Mouse (Mus musculus) layer of hippocampus, adult 9-11 months (tissue): Measurements from ENCODE around the gene Pdia4.
"Not testable (repeated sequence)": the region's sequence is repeated elsewhere in the genome, so short reads cannot be mapped to it uniquely, and the experiment has no call there.

Experiments used
- DNase-seq: peaks from one replicate; pipeline ENCODE4 v3.0.0; 2022

Gene Pdia4

DNA sequence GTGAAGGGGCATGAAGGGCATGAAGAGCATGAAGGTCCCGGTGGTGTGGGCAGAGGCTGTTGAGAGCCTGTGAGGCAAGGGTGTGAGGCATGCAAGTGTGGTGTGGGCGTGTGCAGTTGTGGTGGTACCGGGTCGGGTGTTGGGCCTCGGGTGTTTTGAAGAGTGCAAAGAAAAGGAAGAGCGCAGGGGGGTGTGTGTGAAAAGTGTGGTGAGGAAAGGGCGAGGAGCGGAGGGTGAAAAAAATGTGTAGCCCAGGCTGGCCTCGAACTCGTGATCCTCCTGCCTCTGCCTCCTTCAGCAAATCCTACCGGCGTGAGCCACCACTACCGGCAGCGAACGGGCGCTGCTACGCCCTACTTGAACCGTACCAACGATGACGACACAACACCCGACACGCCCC, 55.8 kb downstream of the Pdia4 start:
- not testable (repeated sequence) for DNase-seq

DNA sequence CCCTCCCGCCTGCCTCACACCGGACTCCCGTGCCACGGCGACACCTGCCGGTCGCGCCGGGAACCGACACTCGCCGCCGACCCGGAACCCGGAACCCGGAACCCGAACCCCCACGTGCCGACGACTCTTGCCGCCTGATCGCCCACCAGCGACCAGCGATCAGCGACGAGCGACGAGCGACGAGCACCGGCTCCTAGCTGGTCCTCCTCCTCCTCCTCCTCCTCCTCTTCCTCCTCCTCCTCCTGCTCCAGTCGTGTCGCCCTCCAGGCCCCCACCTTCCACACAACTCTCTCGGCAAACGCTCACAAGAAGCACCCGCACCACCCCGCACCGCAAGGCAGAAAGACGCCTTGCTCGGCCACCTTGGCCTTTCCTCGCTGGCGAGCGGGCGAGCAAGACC, 60.1 kb downstream of the Pdia4 start:
- peak; percentile 8 for DNase-seq

DNA sequence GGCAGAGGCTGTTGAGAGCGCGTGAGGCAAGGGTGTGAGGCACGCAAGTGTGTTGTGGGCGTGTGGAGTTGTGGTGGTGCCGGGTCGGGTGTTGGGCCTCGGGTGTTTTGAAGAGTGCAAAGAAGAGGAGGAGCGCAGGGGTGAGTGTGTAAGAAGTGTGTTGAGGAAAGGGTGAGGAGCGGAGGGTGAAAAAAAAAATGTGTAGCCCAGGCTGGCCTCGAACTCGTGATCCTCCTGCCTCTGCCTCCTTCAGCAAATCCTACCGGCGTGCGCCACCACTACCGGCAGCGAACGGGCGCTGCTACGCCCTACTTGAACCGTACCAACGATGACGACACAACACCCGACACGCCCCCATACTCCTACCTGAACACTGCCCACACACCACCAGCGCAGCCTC, 64.9 kb downstream of the Pdia4 start:
- peak; percentile 92 for DNase-seq

DNA sequence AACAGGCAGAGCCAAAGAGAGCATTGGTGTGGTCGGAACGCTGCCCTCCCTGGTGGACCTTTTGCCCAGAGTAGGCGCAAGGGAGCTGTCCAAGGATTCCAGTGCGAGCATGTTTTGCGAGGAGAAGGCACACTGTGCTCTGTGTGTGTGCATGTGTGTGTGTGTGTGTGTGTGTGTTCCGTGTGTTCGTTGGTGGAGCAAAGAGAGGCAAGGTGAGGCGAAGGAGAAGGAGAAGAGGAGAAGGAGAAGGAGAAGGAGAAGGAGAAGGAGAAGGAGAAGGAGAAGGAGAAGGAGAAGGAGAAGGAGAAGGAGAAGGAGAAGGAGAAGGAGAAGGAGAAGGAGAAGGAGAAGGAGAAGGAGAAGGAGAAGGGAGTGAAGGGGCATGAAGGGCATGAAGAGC, 65.3 kb downstream of the Pdia4 start:
- DNase-seq = not testable (repeated sequence)
